Mouse (Mus musculus): Measurements from ENCODE around the gene Rab5if. TPM values are rescaled to one million over a fixed set of nuclear protein-coding genes. Genes with fewer than 3 reads are reported as not detected.
"Not testable (repeated sequence)": the region's sequence is repeated elsewhere in the genome, so short reads cannot be mapped to it uniquely, and the experiment has no call there.

The Rab5if gene
- 62.7 and 85.9 TPM in 2 replicates for total RNA-seq (2015; ENCODE audit: low replicate concordance)
- 28.8 and 48.1 TPM in 2 replicates for total RNA-seq (2017; ENCODE audit: low replicate concordance)

- peak; percentile 90 for ATAC-seq (replicated peaks; ENCODE audit: low FRiP score, poor library complexity, severe bottlenecking)
Observed at GRCm38 (mm10) chr2:156862772-156863486, at the start of gene Rab5if. TSS of gene Rab5if (plus strand) at chr2:156863128.

- no peak for ATAC-seq (replicated peaks; ENCODE audit: low FRiP score, poor library complexity, severe bottlenecking)
Observed at GRCm38 (mm10) chr2:156814344-156814801, 48.6 kb upstream of the Rab5if start.

GRCm38 (mm10) chr2:156814893-156815292 lies 48.0 kb upstream of the Rab5if start:
- no peak for ATAC-seq (replicated peaks; ENCODE audit: low FRiP score, poor library complexity, severe bottlenecking)

- ATAC-seq (replicated peaks; ENCODE audit: low FRiP score, poor library complexity, severe bottlenecking): no peak
Observed at GRCm38 (mm10) chr2:156815412-156815811, 47.5 kb upstream of the Rab5if start.

- ATAC-seq (replicated peaks; ENCODE audit: low FRiP score, poor library complexity, severe bottlenecking): no peak
Observed at GRCm38 (mm10) chr2:156816116-156816515, 46.8 kb upstream of the Rab5if start.

- not testable (repeated sequence) for ATAC-seq (replicated peaks; ENCODE audit: low FRiP score, poor library complexity, severe bottlenecking)
Observed at GRCm38 (mm10) chr2:156825128-156825527, 37.8 kb upstream of the Rab5if start.

- ATAC-seq (replicated peaks; ENCODE audit: low FRiP score, poor library complexity, severe bottlenecking): no peak
Observed at GRCm38 (mm10) chr2:156834336-156834735, 28.6 kb upstream of the Rab5if start.

GRCm38 (mm10) chr2:156838839-156839238 lies 24.1 kb upstream of the Rab5if start:
- ATAC-seq (replicated peaks; ENCODE audit: low FRiP score, poor library complexity, severe bottlenecking): no peak

- ATAC-seq (replicated peaks; ENCODE audit: low FRiP score, poor library complexity, severe bottlenecking): no peak
Observed at GRCm38 (mm10) chr2:156839319-156840191, 23.4 kb upstream of the Rab5if start, which contains the start of gene Tgif2. TSS of gene Tgif2 (plus strand) at chr2:156840007.

- ATAC-seq (replicated peaks; ENCODE audit: low FRiP score, poor library complexity, severe bottlenecking): no peak
Observed at GRCm38 (mm10) chr2:156840301-156841027, 22.5 kb upstream of the Rab5if start.

GRCm38 (mm10) chr2:156841028-156841840 lies 21.7 kb upstream of the Rab5if start:
- ATAC-seq (replicated peaks; ENCODE audit: low FRiP score, poor library complexity, severe bottlenecking): 0 out of 2 replicates have a peak, but pooled peaks have one; percentile 26

- ATAC-seq (replicated peaks; ENCODE audit: low FRiP score, poor library complexity, severe bottlenecking): 0 out of 2 replicates have a peak, but pooled peaks have one; percentile 7
Observed at GRCm38 (mm10) chr2:156841841-156842706, 20.9 kb upstream of the Rab5if start.

- no peak for ATAC-seq (replicated peaks; ENCODE audit: low FRiP score, poor library complexity, severe bottlenecking)
Observed at GRCm38 (mm10) chr2:156842711-156843110, 20.2 kb upstream of the Rab5if start.

- no peak for ATAC-seq (replicated peaks; ENCODE audit: low FRiP score, poor library complexity, severe bottlenecking)
Observed at GRCm38 (mm10) chr2:156843331-156843730, 19.6 kb upstream of the Rab5if start.

- ATAC-seq (replicated peaks; ENCODE audit: low FRiP score, poor library complexity, severe bottlenecking): no peak
Observed at GRCm38 (mm10) chr2:156844715-156845114, 18.2 kb upstream of the Rab5if start.

GRCm38 (mm10) chr2:156847653-156848052 lies 15.3 kb upstream of the Rab5if start:
- no peak for ATAC-seq (replicated peaks; ENCODE audit: low FRiP score, poor library complexity, severe bottlenecking)

- ATAC-seq (replicated peaks; ENCODE audit: low FRiP score, poor library complexity, severe bottlenecking): no peak
Observed at GRCm38 (mm10) chr2:156848526-156849182, 14.3 kb upstream of the Rab5if start.

- no peak for ATAC-seq (replicated peaks; ENCODE audit: low FRiP score, poor library complexity, severe bottlenecking)
Observed at GRCm38 (mm10) chr2:156850505-156850904, 12.4 kb upstream of the Rab5if start.

Measured in erythroid progenitor cell, adult 5-6 weeks (primary cell).